Mouse (Mus musculus) embryonic facial prominence, embryonic 15.5 days (tissue): ENCODE measurements at regions not wholly inside any gene's neighbourhood (a gene's known extent, or its start where the extent isn't known, plus 50 kb on each side); places are given as distances from the start of the nearest gene placed in this dataset.

Experiments
- ATAC-seq: fragments of 200-750 bp; cut with Nextera tagmentation; 2 replicates; pipeline ENCODE4 v1.8.0; 2017; ENCODE audit warnings: low read depth, moderate TSS enrichment; ENCODE audit not compliant: insufficient number of reproducible peaks, low FRiP score, low TSS enrichment
- H3K27ac ChIP-seq: fragments of 300-500 bp; sonication (generic); replicated peaks from 2 replicates; pipeline ENCODE4 v1.5.1; 2015; ENCODE audit warnings: mild to moderate bottlenecking, inconsistent platforms
- H3K27me3 ChIP-seq: fragments of 300-500 bp; sonication (generic); 2 replicates; pipeline ENCODE4 v1.6.1; 2015; ENCODE audit warnings: inconsistent platforms
- H3K36me3 ChIP-seq: fragments of 300-500 bp; sonication (generic); 2 replicates; pipeline ENCODE4 v1.6.1; 2015; ENCODE audit warnings: mild to moderate bottlenecking, inconsistent platforms
- H3K4me1 ChIP-seq: fragments of 300-500 bp; sonication (generic); 2 replicates; pipeline ENCODE4 v1.6.1; 2015; ENCODE audit warnings: inconsistent platforms
- H3K4me2 ChIP-seq: fragments of 300-500 bp; sonication (generic); replicated peaks from 2 replicates; pipeline ENCODE4 v1.6.1; 2015; ENCODE audit warnings: mild to moderate bottlenecking, inconsistent platforms
- H3K4me3 ChIP-seq: fragments of 300-500 bp; sonication (generic); replicated peaks from 2 replicates; pipeline ENCODE4 v1.5.1; 2015; ENCODE audit warnings: mild to moderate bottlenecking, inconsistent platforms
- H3K9ac ChIP-seq: fragments of 300-500 bp; sonication (generic); 2 replicates; pipeline ENCODE4 v1.6.1; 2015; ENCODE audit warnings: inconsistent platforms
- H3K9me3 ChIP-seq: fragments of 300-500 bp; sonication (generic); replicated peaks from 2 replicates; pipeline ENCODE4 v1.6.1; 2016; ENCODE audit warnings: inconsistent platforms
- WGBS: fragments of 180-500 bp; shearing (Covaris S2); methylation state at CpG from one replicate; pipeline ENCODE4 v1.1.7; 2015; 5-methylcytosine and 5-hydroxymethylcytosine counted together

DNA sequence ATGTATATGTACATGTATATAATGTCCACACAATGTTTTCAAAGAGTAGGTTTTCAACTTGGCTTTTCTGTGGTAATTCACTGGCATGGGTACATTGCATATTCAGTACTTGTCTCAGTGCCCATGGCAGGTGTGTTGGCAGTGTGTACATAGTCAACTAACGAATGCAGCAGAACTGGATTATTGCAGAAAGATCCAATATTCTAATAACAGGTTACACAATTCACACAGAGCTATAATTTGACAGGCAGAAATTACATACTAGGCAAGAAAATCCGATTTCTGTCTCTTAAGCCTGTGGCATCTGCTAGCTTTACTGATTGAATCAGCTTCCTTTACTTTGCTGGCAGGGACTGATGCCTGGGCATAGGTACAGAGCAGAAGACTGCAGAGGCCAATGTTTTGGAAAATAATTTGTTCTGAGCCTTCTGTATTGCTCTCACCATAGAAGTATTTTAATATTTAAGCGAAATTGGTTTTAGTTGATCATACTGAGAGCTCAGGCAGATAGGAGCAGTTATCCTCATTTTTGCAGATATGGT lies 479.3 kb downstream of the Epm2a start:
- no peak overlapping the region for H3K4me3 ChIP-seq
- no peak overlapping the region for H3K27ac ChIP-seq
- no peaks in the 10 kb centered on the region for H3K36me3 ChIP-seq
- H3K27me3 ChIP-seq, result no peaks in the 10 kb centered on the region
- no peak for ATAC-seq
- 72% methylated on average over 3 of the region's 3 CpGs for WGBS
- H3K9ac ChIP-seq, result no peak overlapping the region
- no peaks in the 10 kb centered on the region for H3K4me1 ChIP-seq
- no peaks in the 10 kb centered on the region for H3K9me3 ChIP-seq
- no peak overlapping the region for H3K4me2 ChIP-seq

DNA sequence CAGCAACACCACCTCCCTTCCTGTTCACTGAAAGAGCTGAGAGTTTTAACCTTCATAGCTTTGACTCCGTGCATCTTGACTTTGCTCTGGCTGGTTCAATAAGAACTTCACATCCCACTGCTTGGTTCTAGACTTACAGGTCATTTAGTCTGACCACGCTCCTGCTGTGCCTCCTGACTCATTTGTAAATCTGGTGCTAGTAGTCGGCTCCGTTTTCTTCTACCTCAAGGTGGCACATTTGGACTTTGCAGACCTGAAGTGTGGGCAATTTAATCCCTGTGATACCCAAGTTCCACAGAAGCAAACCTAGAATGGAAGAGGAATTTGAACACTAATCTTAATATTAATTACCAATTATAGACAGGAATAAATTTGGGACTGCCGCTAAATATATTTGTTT lies 497.9 kb downstream of the Epm2a start:
- H3K9me3 ChIP-seq, result no peaks in the 10 kb centered on the region
- no peak overlapping the region for H3K4me3 ChIP-seq
- H3K27me3 ChIP-seq, result no peaks in the 10 kb centered on the region
- H3K4me1 ChIP-seq, result no peaks in the 10 kb centered on the region
- H3K27ac ChIP-seq, result no peak overlapping the region
- H3K4me2 ChIP-seq, result no peak overlapping the region
- no peak overlapping the region for H3K9ac ChIP-seq
- WGBS, result 76% methylated on average over 5 of the region's 5 CpGs
- H3K36me3 ChIP-seq, result no peaks in the 10 kb centered on the region
- ATAC-seq, result no peak

DNA sequence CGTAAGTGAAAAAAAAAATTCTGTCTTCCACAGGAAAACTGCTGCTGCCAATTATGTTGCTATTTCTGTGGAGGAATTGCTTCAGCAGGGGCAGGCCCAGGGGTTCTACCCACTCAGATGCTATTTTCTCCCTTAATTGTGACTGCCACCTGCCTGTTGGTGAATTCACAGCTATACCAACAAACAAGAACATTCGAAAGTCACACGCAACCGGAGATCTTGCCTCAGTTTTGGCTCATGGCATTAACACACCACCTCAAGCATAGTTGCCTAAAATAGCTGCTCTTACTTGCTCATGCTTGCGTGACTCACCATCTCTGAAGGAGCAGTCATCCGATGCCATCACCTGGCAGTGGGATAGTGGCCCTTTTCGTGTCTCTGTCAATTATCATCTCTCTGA lies 498.3 kb downstream of the Epm2a start:
- Histone ChIP-seq H3K4me2 (no peak overlapping the region), H3K27ac (no peak overlapping the region), H3K4me1 (no peaks in the 10 kb centered on the region), H3K36me3 (no peaks in the 10 kb centered on the region), H3K27me3 (no peaks in the 10 kb centered on the region), H3K4me3 (no peak overlapping the region), H3K9me3 (no peaks in the 10 kb centered on the region), H3K9ac (no peak overlapping the region)
- no peak for ATAC-seq
- WGBS, result 83% methylated on average over 7 of the region's 7 CpGs

DNA sequence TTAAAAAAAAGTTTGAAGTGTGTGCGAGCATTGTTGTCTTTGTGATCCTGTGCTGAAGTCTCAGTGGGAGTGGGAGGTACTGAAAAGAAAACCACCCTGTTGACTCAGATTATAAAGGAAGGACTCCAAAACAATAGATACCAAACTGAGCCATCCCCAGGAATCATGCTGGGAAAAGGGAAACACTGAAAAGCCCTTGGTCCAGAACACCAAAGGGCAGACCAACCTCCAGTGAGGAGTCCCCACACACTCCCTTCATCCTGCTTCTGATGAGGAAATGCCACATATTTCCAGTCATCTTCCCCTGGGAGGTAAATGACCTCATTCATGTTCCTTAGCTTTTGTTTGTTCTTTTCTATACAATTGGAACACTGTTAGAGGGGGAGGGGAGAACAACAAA lies 502.9 kb downstream of the Epm2a start:
- Histone ChIP-seq H3K27ac (no peak overlapping the region), H3K9ac (no peak overlapping the region), H3K4me3 (no peak overlapping the region), H3K9me3 (no peaks in the 10 kb centered on the region), H3K4me1 (no peaks in the 10 kb centered on the region), H3K36me3 (no peaks in the 10 kb centered on the region), H3K27me3 (no peaks in the 10 kb centered on the region), H3K4me2 (no peak overlapping the region)
- WGBS, result 59% methylated on average over 1 of the region's 1 CpGs
- no peak for ATAC-seq

DNA sequence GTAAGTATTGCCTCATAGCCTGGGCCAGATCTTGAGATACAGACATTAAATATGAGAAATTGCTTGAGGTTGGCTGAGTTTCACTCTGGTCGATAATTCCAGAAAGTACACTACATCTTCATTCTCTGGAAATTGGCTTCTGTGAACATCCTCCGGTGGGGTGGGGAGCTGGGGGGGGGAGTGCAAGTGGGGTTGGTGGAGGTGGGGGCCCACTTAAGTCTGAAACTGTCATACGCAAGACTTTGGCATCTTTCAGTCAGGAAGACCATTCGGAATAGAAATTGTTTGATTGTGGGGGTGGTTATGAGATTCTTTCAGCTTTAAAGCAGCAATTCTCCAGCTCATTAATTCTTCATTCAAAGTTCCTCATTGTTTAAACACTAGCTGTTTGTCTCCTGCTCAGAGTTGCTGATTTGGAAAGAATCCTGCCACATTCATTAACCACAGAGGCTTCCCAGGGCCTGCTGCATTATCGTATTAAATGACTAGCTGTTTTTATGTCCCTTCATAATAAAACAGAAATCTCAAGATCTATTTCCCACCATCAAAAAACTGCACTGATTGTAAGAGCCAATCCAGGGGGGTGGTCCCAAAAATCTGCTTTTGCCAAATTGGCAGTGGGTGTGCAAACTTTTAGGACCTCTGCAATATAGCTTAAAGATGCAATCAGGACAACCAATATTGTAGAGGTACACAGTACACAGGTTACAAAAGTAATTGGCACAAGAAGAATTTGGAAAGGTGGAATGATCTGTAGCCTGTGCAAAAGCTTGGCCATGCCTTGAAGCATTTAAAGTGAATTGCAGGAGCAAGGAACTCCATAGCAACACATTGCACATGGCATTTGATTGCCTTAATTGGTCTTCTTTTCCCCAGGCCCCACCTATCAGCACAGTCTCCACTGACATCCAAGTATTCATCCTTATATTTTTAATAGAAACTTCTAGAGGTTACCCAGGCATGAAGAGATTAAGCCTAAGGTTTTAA lies 532.2 kb downstream of the Epm2a start:
- H3K27me3 ChIP-seq, result no peaks in the 10 kb centered on the region
- WGBS, result 66% methylated on average over 5 of the region's 5 CpGs
- ATAC-seq, result no peak
- H3K9me3 ChIP-seq, result no peaks in the 10 kb centered on the region
- no peak overlapping the region for H3K27ac ChIP-seq
- no peak overlapping the region for H3K9ac ChIP-seq
- no peak overlapping the region for H3K4me2 ChIP-seq
- H3K4me1 ChIP-seq, result no peaks in the 10 kb centered on the region
- no peak overlapping the region for H3K4me3 ChIP-seq
- H3K36me3 ChIP-seq, result no peaks in the 10 kb centered on the region

DNA sequence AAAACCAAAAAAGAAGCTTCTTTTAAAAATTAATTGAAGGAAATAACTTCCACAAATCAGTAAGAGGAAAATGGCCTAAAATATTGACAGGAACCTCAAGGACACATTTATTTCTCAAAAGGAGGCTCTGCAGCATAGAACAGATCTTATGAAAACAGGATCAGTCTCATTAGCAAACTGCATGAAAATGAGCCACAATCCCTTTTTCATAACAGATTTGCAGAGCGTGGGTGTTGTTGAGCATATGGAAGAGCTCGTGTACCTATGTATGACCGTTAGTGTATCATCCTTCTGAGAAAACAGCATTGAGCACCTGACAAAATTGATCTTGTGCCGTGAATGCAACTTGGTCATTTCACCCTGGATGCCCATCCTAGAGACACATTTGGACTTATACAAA lies 543.0 kb downstream of the Epm2a start:
- 88% methylated on average over 4 of the region's 4 CpGs for WGBS
- Histone ChIP-seq H3K36me3 (no peaks in the 10 kb centered on the region), H3K4me1 (no peaks in the 10 kb centered on the region), H3K9me3 (no peaks in the 10 kb centered on the region), H3K4me2 (no peak overlapping the region), H3K4me3 (no peak overlapping the region), H3K9ac (no peak overlapping the region), H3K27ac (no peak overlapping the region), H3K27me3 (no peaks in the 10 kb centered on the region)
- no peak for ATAC-seq

DNA sequence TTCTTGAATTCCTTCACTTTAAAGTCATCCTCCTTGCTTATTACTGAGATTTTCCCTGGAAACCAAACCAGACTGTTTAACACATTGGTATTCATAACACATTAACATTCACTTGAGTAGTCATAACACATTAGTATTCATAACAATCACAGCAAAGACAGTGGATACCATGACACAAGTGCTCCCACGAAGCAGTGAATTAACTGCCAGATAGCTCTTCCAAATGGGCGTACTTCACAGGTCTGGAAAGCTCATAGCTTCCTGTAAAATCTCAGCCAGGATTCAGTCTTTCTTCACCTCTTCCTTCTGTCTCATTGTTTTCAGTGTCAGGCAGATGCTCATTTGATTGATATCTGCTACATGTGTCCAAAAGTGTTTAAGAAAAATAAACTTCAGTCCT lies 545.7 kb downstream of the Epm2a start:
- no peaks in the 10 kb centered on the region for H3K4me1 ChIP-seq
- H3K4me2 ChIP-seq, result no peak overlapping the region
- H3K4me3 ChIP-seq, result no peak overlapping the region
- H3K9ac ChIP-seq, result no peak overlapping the region
- no peaks in the 10 kb centered on the region for H3K9me3 ChIP-seq
- ATAC-seq, result no peak
- 72% methylated on average over 2 of the region's 2 CpGs for WGBS
- no peak overlapping the region for H3K27ac ChIP-seq
- no peaks in the 10 kb centered on the region for H3K27me3 ChIP-seq
- no peaks in the 10 kb centered on the region for H3K36me3 ChIP-seq

DNA sequence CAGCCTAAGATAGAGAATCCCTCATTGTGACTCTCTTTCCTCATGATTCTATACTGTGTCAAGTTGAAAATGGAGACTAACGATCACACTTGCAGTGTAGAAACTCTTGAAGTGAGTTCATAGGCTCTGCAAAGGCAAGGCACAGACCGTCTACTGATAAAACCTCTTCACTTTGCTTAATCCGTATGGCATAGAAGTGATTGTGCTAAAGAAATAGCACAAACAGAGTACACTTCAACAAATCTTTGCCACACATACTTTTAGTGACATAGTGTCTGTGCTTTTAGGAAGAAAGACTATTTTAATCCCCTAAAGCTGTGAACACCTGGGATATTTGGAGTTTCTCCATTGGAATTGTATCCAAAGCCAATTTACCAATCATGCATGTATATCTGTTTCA lies 578.9 kb downstream of the Epm2a start:
- H3K36me3 ChIP-seq, result no peaks in the 10 kb centered on the region
- WGBS, result 84% methylated on average over 3 of the region's 3 CpGs
- H3K27me3 ChIP-seq, result no peaks in the 10 kb centered on the region
- no peak overlapping the region for H3K4me2 ChIP-seq
- ATAC-seq, result no peak
- H3K4me1 ChIP-seq, result no peaks in the 10 kb centered on the region
- no peak overlapping the region for H3K9ac ChIP-seq
- no peak overlapping the region for H3K4me3 ChIP-seq
- no peaks in the 10 kb centered on the region for H3K9me3 ChIP-seq
- no peak overlapping the region for H3K27ac ChIP-seq

DNA sequence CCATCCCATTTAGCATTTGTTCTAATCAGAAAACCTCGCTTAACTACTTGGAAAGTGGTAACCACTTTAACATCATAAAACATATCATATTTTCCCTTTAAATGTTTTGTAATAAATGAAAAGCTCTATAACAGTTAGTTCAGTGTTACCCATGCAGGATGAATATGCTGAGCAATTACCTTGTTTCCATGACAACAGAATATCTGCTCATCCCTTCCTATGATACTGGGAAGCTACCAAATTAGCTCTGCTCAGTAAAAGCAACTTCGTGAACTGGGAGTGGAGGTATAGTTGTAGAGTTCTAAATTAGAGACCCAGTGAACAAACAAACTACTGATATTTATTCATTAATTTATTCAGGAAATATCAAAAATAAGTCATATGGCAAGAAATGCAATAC lies 595.0 kb downstream of the Epm2a start:
- ATAC-seq, result no peak
- Histone ChIP-seq H3K27ac (no peak overlapping the region), H3K36me3 (no peaks in the 10 kb centered on the region), H3K9ac (no peak overlapping the region), H3K9me3 (no peaks in the 10 kb centered on the region), H3K4me3 (no peak overlapping the region), H3K4me2 (no peak overlapping the region), H3K4me1 (no peaks in the 10 kb centered on the region), H3K27me3 (no peaks in the 10 kb centered on the region)
- WGBS, result 86% methylated on average over 2 of the region's 2 CpGs

DNA sequence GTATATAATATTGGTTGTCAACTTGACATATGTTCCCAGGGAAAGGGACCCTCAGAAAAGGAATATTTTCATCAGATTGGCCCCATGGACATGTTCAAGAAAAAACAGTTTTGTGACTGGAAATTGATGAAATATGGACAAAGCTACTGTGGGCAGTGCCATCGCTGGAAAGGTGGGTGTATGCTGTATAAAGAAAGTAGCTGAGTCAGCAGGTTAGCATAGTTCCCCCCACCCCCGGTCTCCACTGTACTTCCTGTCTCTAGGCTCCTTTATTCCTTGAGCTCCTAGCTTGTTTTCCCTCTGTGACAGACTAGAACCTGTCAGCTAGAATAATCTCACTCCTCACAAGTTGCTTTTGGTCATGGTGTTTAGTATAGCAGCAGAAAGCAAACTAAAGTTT lies 599.6 kb downstream of the Epm2a start:
- Histone ChIP-seq H3K27ac (no peak overlapping the region), H3K27me3 (no peaks in the 10 kb centered on the region), H3K4me2 (no peak overlapping the region), H3K9ac (no peak overlapping the region), H3K4me3 (no peak overlapping the region), H3K36me3 (no peaks in the 10 kb centered on the region), H3K9me3 (no peaks in the 10 kb centered on the region), H3K4me1 (no peaks in the 10 kb centered on the region)
- WGBS, result 80% methylated on average over 2 of the region's 2 CpGs
- ATAC-seq, result no peak

DNA sequence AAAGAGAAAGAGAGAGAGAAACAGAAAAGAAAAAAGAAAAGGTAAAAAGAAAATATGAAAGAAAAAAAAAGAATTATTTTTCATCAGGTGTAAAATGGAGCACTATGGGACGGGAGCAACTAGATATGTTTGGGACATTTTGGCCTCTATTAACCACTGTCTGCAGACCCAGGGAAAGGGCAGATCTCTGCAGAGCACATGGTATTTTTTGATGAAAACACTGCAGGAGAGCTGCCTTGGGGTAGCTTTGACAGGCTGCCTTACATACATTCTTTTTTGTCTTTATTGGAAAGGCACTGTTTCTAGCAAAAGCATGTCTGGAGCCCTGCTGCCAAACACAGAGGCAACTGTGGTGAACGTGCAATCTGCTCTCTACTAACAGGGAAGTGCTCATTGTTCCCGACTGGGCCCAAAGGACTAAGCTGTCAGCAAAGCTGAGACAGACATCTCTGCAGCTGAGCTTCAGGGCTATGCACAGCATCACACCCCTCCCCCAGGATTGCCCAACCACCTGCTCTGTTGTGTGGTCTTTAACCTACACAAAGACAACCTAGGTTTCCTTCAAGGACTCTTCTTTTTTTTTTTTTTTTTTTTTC lies 617.2 kb downstream of the Epm2a start:
- H3K9me3 ChIP-seq, result no peaks in the 10 kb centered on the region
- ATAC-seq, result no peak
- H3K4me2 ChIP-seq, result no peak overlapping the region
- H3K4me3 ChIP-seq, result no peak overlapping the region
- H3K4me1 ChIP-seq, result no peaks in the 10 kb centered on the region
- WGBS, result 22% methylated on average over 3 of the region's 3 CpGs
- no peak overlapping the region for H3K27ac ChIP-seq
- H3K9ac ChIP-seq, result no peak overlapping the region
- no peaks in the 10 kb centered on the region for H3K27me3 ChIP-seq
- H3K36me3 ChIP-seq, result no peaks in the 10 kb centered on the region
